Mouse (Mus musculus): ENCODE measurements around the gene Aknad1. TPM values are rescaled to one million over a fixed set of nuclear protein-coding genes. Genes with fewer than 3 reads are reported as not detected.

The Aknad1 gene
- polyA plus RNA-seq, 1 experiment from 2014 or later: 0.13 TPM

GRCm38 (mm10) chr3:108810747-108811263, 71.3 kb downstream of the Aknad1 start:
- H3K4me2 ChIP-seq (ENCODE audit: low read depth, low read length): no peak overlapping the region
- H3K4me1 ChIP-seq (ENCODE audit: insufficient read depth): no peaks in the 10 kb centered on the region
- H3K9ac ChIP-seq (replicated peaks): no peak overlapping the region
- H3K9me3 ChIP-seq (ENCODE audit: low read length): no peaks in the 10 kb centered on the region
- no peak overlapping the region for H3K4me3 ChIP-seq (ENCODE audit: low read depth, low read length)
- no peaks in the 10 kb centered on the region for H3K27me3 ChIP-seq (ENCODE audit: insufficient read depth, low read length)
- ATAC-seq (no peak), DNase-seq (no peak)
- no peak for TF ChIP-seq EP300 (IDR thresholded peaks at IDR 0.05; ENCODE audit: low read depth)
- no peak for TF ChIP-seq CTCF (IDR thresholded peaks at IDR 0.05; ENCODE audit: low read depth)
- WGBS (ENCODE audit: insufficient replicate concordance): 84% methylated on average over 4 of the region's 4 CpGs
- H3K27ac ChIP-seq (ENCODE audit: low read depth): no peak overlapping the region
- H3K36me3 ChIP-seq (replicated peaks; ENCODE audit: insufficient read depth, low read length): peaks cover 27% of the 10 kb centered on the region

- 83% methylated on average over 4 of the region's 4 CpGs for WGBS (ENCODE audit: insufficient replicate concordance)
These were observed 76.2 kb downstream of the Aknad1 start for GRCm38 (mm10) chr3:108815631-108816030.

GRCm38 (mm10) chr3:108830493-108830892, 91.0 kb downstream of the Aknad1 start:
- Histone ChIP-seq H3K27ac (ENCODE audit: low read depth) (no peak overlapping the region; the same call in 1 of the 2 replicates), H3K4me2 (ENCODE audit: low read depth, low read length) (0 out of 2 replicates have a peak overlapping the region, but pooled peaks have one; percentile 13), H3K9me3 (ENCODE audit: low read length) (no peaks in the 10 kb centered on the region), H3K9ac (replicated peaks) (no peak overlapping the region), H3K27me3 (ENCODE audit: insufficient read depth, low read length) (no peaks in the 10 kb centered on the region), H3K36me3 (replicated peaks; ENCODE audit: insufficient read depth, low read length) (peaks cover 18% of the 10 kb centered on the region), H3K4me1 (ENCODE audit: insufficient read depth) (peaks cover 7% of the 10 kb centered on the region; the same call in 1 of the 2 replicates), H3K4me3 (ENCODE audit: low read depth, low read length) (no peak overlapping the region)
- DNase-seq: no peak
- TF ChIP-seq CTCF (IDR thresholded peaks at IDR 0.05; ENCODE audit: low read depth) (no peak), EP300 (IDR thresholded peaks at IDR 0.05; ENCODE audit: low read depth) (no peak)
- WGBS (ENCODE audit: insufficient replicate concordance): 66% methylated on average over 11 of the region's 11 CpGs
- ATAC-seq: peak; percentile 40; the same call in 1 of the 2 replicates

More at GRCm38 (mm10) chr3:108815631-108816030, 76.2 kb downstream of the Aknad1 start:
- DNase-seq (no peak), ATAC-seq (no peak)
- no peak overlapping the region for H3K4me3 ChIP-seq (ENCODE audit: low read depth, low read length)
- H3K4me2 ChIP-seq (ENCODE audit: low read depth, low read length): no peak overlapping the region
- H3K4me1 ChIP-seq (ENCODE audit: insufficient read depth): no peaks in the 10 kb centered on the region
- no peak overlapping the region for H3K27ac ChIP-seq (ENCODE audit: low read depth)
- no peak for TF ChIP-seq CTCF (IDR thresholded peaks at IDR 0.05; ENCODE audit: low read depth)
- no peak for TF ChIP-seq EP300 (IDR thresholded peaks at IDR 0.05; ENCODE audit: low read depth)
- peaks cover 28% of the 10 kb centered on the region for H3K36me3 ChIP-seq (replicated peaks; ENCODE audit: insufficient read depth, low read length)
- no peak overlapping the region for H3K9ac ChIP-seq (replicated peaks)
- no peaks in the 10 kb centered on the region for H3K9me3 ChIP-seq (ENCODE audit: low read length)
- H3K27me3 ChIP-seq (ENCODE audit: insufficient read depth, low read length): no peaks in the 10 kb centered on the region

GRCm38 (mm10) chr3:108831750-108832149, 92.3 kb downstream of the Aknad1 start:
- Histone ChIP-seq H3K36me3 (replicated peaks; ENCODE audit: insufficient read depth, low read length) (peaks cover 11% of the 10 kb centered on the region), H3K4me1 (ENCODE audit: insufficient read depth) (peaks cover 7% of the 10 kb centered on the region; the same call in 1 of the 2 replicates), H3K9ac (replicated peaks) (no peak overlapping the region), H3K4me2 (ENCODE audit: low read depth, low read length) (no peak overlapping the region), H3K27ac (ENCODE audit: low read depth) (no peak overlapping the region), H3K27me3 (ENCODE audit: insufficient read depth, low read length) (no peaks in the 10 kb centered on the region), H3K9me3 (ENCODE audit: low read length) (no peaks in the 10 kb centered on the region), H3K4me3 (ENCODE audit: low read depth, low read length) (no peak overlapping the region)
- TF ChIP-seq EP300 (IDR thresholded peaks at IDR 0.05; ENCODE audit: low read depth): no peak
- TF ChIP-seq CTCF (IDR thresholded peaks at IDR 0.05; ENCODE audit: low read depth): no peak
- ATAC-seq (no peak), DNase-seq (no peak)
- WGBS (ENCODE audit: insufficient replicate concordance): 91% methylated on average over 6 of the region's 6 CpGs

Other genes starting within 250 kb of the Aknad1 start
- gene 1700013F07Rik, start 205.5 kb upstream of the Aknad1 start, polyA plus RNA-seq (2015; fragmentation: Nextera tagmentation; extraction: Ambion mirVana): not detected in 2 replicates
- gene 5330417C22Rik, start 203.1 kb upstream of the Aknad1 start, polyA plus RNA-seq (2015; fragmentation: Nextera tagmentation; extraction: Ambion mirVana): 0.59 and 0.72 TPM in 2 replicates
- gene Tmem167b, start 177.2 kb upstream of the Aknad1 start, polyA plus RNA-seq (2015; fragmentation: Nextera tagmentation; extraction: Ambion mirVana): 11.1 and 12.6 TPM in 2 replicates
- 14.0 and 15.5 TPM in 2 replicates for gene Taf13, start 168.0 kb upstream of the Aknad1 start, polyA plus RNA-seq (2015; fragmentation: Nextera tagmentation; extraction: Ambion mirVana)
- 0.64 and 0.80 TPM in 2 replicates for gene Wdr47, start 148.4 kb upstream of the Aknad1 start, polyA plus RNA-seq (2015; fragmentation: Nextera tagmentation; extraction: Ambion mirVana)
- 49.7 and 51.1 TPM in 2 replicates for gene Clcc1, start 85.7 kb upstream of the Aknad1 start, polyA plus RNA-seq (2015; fragmentation: Nextera tagmentation; extraction: Ambion mirVana)
- gene Gpsm2, start 17.3 kb upstream of the Aknad1 start, polyA plus RNA-seq (2015; fragmentation: Nextera tagmentation; extraction: Ambion mirVana): 18.3 and 21.6 TPM in 2 replicates
- gene Stxbp3, start 100.9 kb downstream of the Aknad1 start, polyA plus RNA-seq (2015; fragmentation: Nextera tagmentation; extraction: Ambion mirVana): 18.1 and 19.3 TPM in 2 replicates
- gene Fndc7, start 150.3 kb downstream of the Aknad1 start, polyA plus RNA-seq (2015; fragmentation: Nextera tagmentation; extraction: Ambion mirVana): 0.06 and 0.09 TPM in 2 replicates
- 21.5 and 23.9 TPM in 2 replicates for gene Prpf38b, start 172.1 kb downstream of the Aknad1 start, polyA plus RNA-seq (2015; fragmentation: Nextera tagmentation; extraction: Ambion mirVana)
- not detected in 2 replicates for gene Henmt1, start 200.2 kb downstream of the Aknad1 start, polyA plus RNA-seq (2015; fragmentation: Nextera tagmentation; extraction: Ambion mirVana)
- gene Gm9857, start 200.8 kb downstream of the Aknad1 start, polyA plus RNA-seq (2015; fragmentation: Nextera tagmentation; extraction: Ambion mirVana): not detected in 2 replicates

All from liver, postnatal 0 days (tissue).